ENCODE assay signal across 8 mouse cellular contexts in the genomic region with DNA sequence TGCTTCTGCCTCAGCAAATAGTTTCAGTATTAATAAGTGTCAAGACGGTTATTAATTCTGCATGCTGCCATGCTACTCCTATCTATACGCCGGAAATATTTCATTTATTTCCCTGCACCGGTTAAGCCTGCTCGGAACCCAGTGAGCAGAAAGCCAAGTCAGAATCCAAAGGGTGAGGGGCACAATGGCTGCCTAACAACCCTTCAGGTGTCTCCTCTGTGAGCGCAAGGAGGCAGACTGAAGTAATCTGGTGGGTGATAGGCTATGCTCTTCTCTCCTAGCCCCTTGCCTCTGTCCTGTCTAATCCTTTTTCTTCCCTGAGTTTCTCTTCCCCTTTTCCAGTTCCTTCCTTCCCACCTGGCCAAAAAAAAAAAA. TPM values are rescaled to one million over a fixed set of nuclear protein-coding genes. Genes with fewer than 3 reads are reported as not detected.
A peak's percentile ranks its signal among the peaks of the same experiment; 100 is the strongest.
DNase-seq lines count a peak whose midpoint lies in the region; ATAC-seq and TF ChIP-seq lines count a peak whose summit lies in the region.

No protein-coding gene starts in this region.

- TF ChIP-seq CTCF in forebrain, postnatal 0 days (IDR thresholded peaks at IDR 0.05; ENCODE audit: low read depth), result no peak
- no peak for TF ChIP-seq CTCF in liver, postnatal 0 days (IDR thresholded peaks at IDR 0.05; ENCODE audit: low read depth)

- no peaks in the 10 kb centered on the region for H3K9me3 ChIP-seq in forebrain, postnatal 0 days (ENCODE audit: low read length)
- no peaks in the 10 kb centered on the region for H3K9me3 ChIP-seq in liver, postnatal 0 days (ENCODE audit: low read length)

- H3K27me3 ChIP-seq in forebrain, postnatal 0 days (ENCODE audit: insufficient read depth, low read length), result peaks cover 7% of the 10 kb centered on the region; the same call in 1 of the 2 replicates
- peaks cover 13% of the 10 kb centered on the region for H3K27me3 ChIP-seq in liver, postnatal 0 days (ENCODE audit: insufficient read depth, low read length)

- H3K9ac ChIP-seq in forebrain, postnatal 0 days, result peak overlapping the region; percentile 44
- 0 out of 2 replicates have a peak overlapping the region, but pooled peaks have one; percentile 16 for H3K9ac ChIP-seq in liver, postnatal 0 days (replicated peaks)

- no peaks in the 10 kb centered on the region for H3K4me1 ChIP-seq in forebrain, postnatal 0 days (ENCODE audit: insufficient read depth)
- H3K4me1 ChIP-seq in liver, postnatal 0 days (ENCODE audit: insufficient read depth), result peaks cover 2% of the 10 kb centered on the region; the same call in 1 of the 2 replicates

- WGBS in forebrain, postnatal 0 days, result under 1% methylated on average over 6 of the region's 6 CpGs
- WGBS in liver, postnatal 0 days (ENCODE audit: insufficient replicate concordance), result 1% methylated on average over 6 of the region's 6 CpGs

- no peak overlapping the region for H3K27ac ChIP-seq in forebrain, postnatal 0 days (ENCODE audit: low read depth, low read length)
- H3K27ac ChIP-seq in liver, postnatal 0 days (ENCODE audit: low read depth), result no peak overlapping the region

- TF ChIP-seq EP300 in liver, postnatal 0 days (IDR thresholded peaks at IDR 0.05; ENCODE audit: low read depth), result no peak

- DNase-seq in frontal cortex, postnatal 14 days (ENCODE audit: low spot score in 2 of 2), result no peak
- no peak for DNase-seq in forebrain, postnatal 0 days
- DNase-seq in liver, postnatal 0 days, result no peak
- no peak for DNase-seq in adipocyte (ENCODE audit: low spot score)
- DNase-seq in layer of hippocampus, postnatal 14 days (ENCODE audit: low spot score in 2 of 2), result no peak
- DNase-seq in cerebellum, adult 9-11 months, result no peak

- peak; percentile 59 for ATAC-seq in frontal cortex, adult (ENCODE audit: low TSS enrichment)
- peak; percentile 67 for ATAC-seq in CD4-positive, CD25-positive, alpha-beta regulatory T cell, adult 4 months
- peak; percentile 81 for ATAC-seq in forebrain, postnatal 0 days
- no peak for ATAC-seq in liver, postnatal 0 days

- H3K4me3 ChIP-seq in forebrain, postnatal 0 days (ENCODE audit: low read depth, low read length), result peak overlapping the region; percentile 54
- peak overlapping the region; percentile 41 for H3K4me3 ChIP-seq in liver, postnatal 0 days (ENCODE audit: low read depth, low read length)

- no peaks in the 10 kb centered on the region for H3K36me3 ChIP-seq in forebrain, postnatal 0 days (ENCODE audit: insufficient read depth)
- H3K36me3 ChIP-seq in liver, postnatal 0 days (replicated peaks; ENCODE audit: insufficient read depth, low read length), result no peaks in the 10 kb centered on the region

- H3K4me2 ChIP-seq in forebrain, postnatal 0 days (ENCODE audit: low read depth), result peak overlapping the region; percentile 86
- peak overlapping the region; percentile 69 for H3K4me2 ChIP-seq in liver, postnatal 0 days (ENCODE audit: low read depth, low read length)

RNA-seq across cellular contexts. Expression of a gene that starts 17.3 kb away (rescaled TPM):
- 10 to 100 TPM; 32.4 to 36.4 TPM for polyA plus RNA-seq in CD4-positive, CD25-positive, alpha-beta regulatory T cell, adult 4 months (2017; shearing (Covaris generic))
- total RNA-seq in forebrain, postnatal 0 days (2014; rRNA removed), result 120 and 187 TPM in 2 replicates
- 166 and 184 TPM in 2 replicates for polyA plus RNA-seq in forebrain, postnatal 0 days (2015; fragmentation: Nextera tagmentation; extraction: Ambion mirVana)
- 151 and 198 TPM in 2 replicates for polyA plus RNA-seq in liver, postnatal 0 days (2015; fragmentation: Nextera tagmentation; extraction: Ambion mirVana)
- total RNA-seq in layer of hippocampus, postnatal 14 days (2021), result 10 to 100 TPM; 74.0 to 77.7 TPM

RNA-seq across cellular contexts. Expression of a gene that starts 27.8 kb away (rescaled TPM):
- polyA plus RNA-seq in CD4-positive, CD25-positive, alpha-beta regulatory T cell, adult 4 months (2017; shearing (Covaris generic)), result under 1 TPM in 1 of 2 experiments, not detected in 1; 0.95 TPM
- 0.77 and 0.95 TPM in 2 replicates for total RNA-seq in forebrain, postnatal 0 days (2014; rRNA removed)
- polyA plus RNA-seq in forebrain, postnatal 0 days (2015; fragmentation: Nextera tagmentation; extraction: Ambion mirVana), result 0.88 and 0.93 TPM in 2 replicates
- polyA plus RNA-seq in liver, postnatal 0 days (2015; fragmentation: Nextera tagmentation; extraction: Ambion mirVana), result 0.25 and 0.39 TPM in 2 replicates
- total RNA-seq in layer of hippocampus, postnatal 14 days (2021), result 1 to 10 TPM; 1.8 to 3.0 TPM
